Mouse (Mus musculus) embryonic fibroblast, embryonic 13.5 days (primary cell): ENCODE measurements around the gene Vamp4.

Source experiments
- CTCF ChIP-seq: IDR thresholded peaks from 2 replicates; pipeline ENCODE4 v1.5.1; 2011; ENCODE audit warnings: mild to moderate bottlenecking, control low read depth, low read length, moderate library complexity, borderline replicate concordance; ENCODE audit not compliant: insufficient read depth
- POLR2A ChIP-seq: IDR thresholded peaks from 2 replicates; pipeline ENCODE4 v1.6.1; 2011; ENCODE audit warnings: low read depth, mild to moderate bottlenecking, control low read depth, low read length, moderate library complexity

DNA sequence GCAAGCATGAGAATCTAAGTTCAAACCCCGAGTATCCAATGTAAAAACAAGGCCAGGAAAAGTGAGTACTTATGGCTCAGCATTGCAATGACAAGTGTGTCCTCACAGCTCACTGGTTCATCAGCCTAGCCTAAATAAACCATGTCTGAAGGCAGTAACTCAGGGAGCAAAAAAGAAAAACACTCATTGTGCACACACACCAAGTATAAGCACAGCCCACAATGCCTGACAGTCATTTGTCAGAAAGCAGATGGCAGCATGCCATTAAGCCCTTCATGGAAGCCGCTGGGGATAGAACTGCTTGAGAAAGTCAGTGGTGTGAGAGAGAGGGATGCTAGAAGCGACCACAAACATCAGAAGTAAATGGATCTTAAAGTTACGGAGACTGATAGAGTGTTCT, 31.0 kb downstream of the Vamp4 start:
- TF ChIP-seq POLR2A (no peak), CTCF (no peak)
